ENCODE assay signal across 17 mouse cellular contexts in genomic region chr3:159004013-159004412, GRCm38 (mm10).
"Had no signal": no experiment of that assay in that cellular context is flagged by ENCODE, and none has a peak within 500 bp of the region (broad histone marks: within the 10 kb centered on the region; RNA-seq: fewer than 3 reads in every experiment).

No protein-coding gene starts in this region.

- H3K36me3 ChIP-seq: midbrain, embryonic 10.5 days; midbrain, embryonic 12.5 days; neural tube, embryonic 13.5 days; neural tube, embryonic 15.5 days had no signal

- ATAC-seq: midbrain, embryonic 16.5 days had no signal

- H3K27ac ChIP-seq: midbrain, embryonic 10.5 days; midbrain, embryonic 12.5 days; neural tube, embryonic 13.5 days; neural tube, embryonic 15.5 days had no signal

- H3K27me3 ChIP-seq: midbrain, embryonic 12.5 days; neural tube, embryonic 13.5 days; neural tube, embryonic 15.5 days had no signal

- H3K9me3 ChIP-seq: midbrain, embryonic 10.5 days; midbrain, embryonic 12.5 days; neural tube, embryonic 13.5 days; neural tube, embryonic 15.5 days had no signal

- H3K9ac ChIP-seq: lung, embryonic 14.5 days; midbrain, embryonic 12.5 days; neural tube, embryonic 13.5 days; neural tube, embryonic 15.5 days had no signal

- H3K4me3 ChIP-seq: midbrain, embryonic 10.5 days; midbrain, embryonic 12.5 days; myocyte; neural tube, embryonic 13.5 days; neural tube, embryonic 15.5 days had no signal

- H3K4me1 ChIP-seq: midbrain, embryonic 10.5 days; midbrain, embryonic 12.5 days; neural tube, embryonic 13.5 days; neural tube, embryonic 15.5 days had no signal

- H3K4me2 ChIP-seq: lung, embryonic 14.5 days; midbrain, embryonic 12.5 days; neural tube, embryonic 13.5 days; neural tube, embryonic 15.5 days had no signal

- DNase-seq: lung, embryonic 14.5 days; lung, postnatal 10 days; lung, postnatal 4 days; midbrain, embryonic 14.5 days; right cerebral cortex, adult 18-20 months; right cerebral cortex, postnatal 25 days; right cerebral cortex, postnatal 4 days; spleen, adult 18-20 months; thymus, adult 18-20 months; thymus, postnatal 14 days; thymus, postnatal 36 days had no signal
